Mouse (Mus musculus) heart, embryonic 15.5 days (tissue): Measurements from ENCODE around the gene Nav2. TPM values are rescaled to one million over a fixed set of nuclear protein-coding genes. Genes with fewer than 3 reads are reported as not detected.

ENCODE experiments used
- ATAC-seq: fragments of 200-750 bp; cut with Nextera tagmentation; replicated peaks from 2 replicates; pipeline ENCODE4 v1.8.0; 2017; ENCODE audit warnings: low read depth, moderate TSS enrichment; ENCODE audit not compliant: insufficient number of reproducible peaks, insufficient read depth, low FRiP score
- H3K27ac ChIP-seq: fragments of 300-500 bp; sonication (generic); 2 replicates; pipeline ENCODE4 v1.5.1; 2015; ENCODE audit warnings: mild to moderate bottlenecking, inconsistent platforms
- H3K27me3 ChIP-seq: fragments of 300-500 bp; sonication (generic); 2 replicates; pipeline ENCODE4 v1.6.1; 2015; ENCODE audit warnings: inconsistent platforms
- H3K36me3 ChIP-seq: fragments of 300-500 bp; sonication (generic); 2 replicates; pipeline ENCODE4 v1.6.1; 2015; ENCODE audit warnings: mild to moderate bottlenecking, inconsistent platforms
- H3K4me1 ChIP-seq: fragments of 300-500 bp; sonication (generic); replicated peaks from 2 replicates; pipeline ENCODE4 v1.6.1; 2015; ENCODE audit warnings: inconsistent platforms
- H3K4me2 ChIP-seq: fragments of 300-500 bp; sonication (generic); 2 replicates; pipeline ENCODE4 v1.6.1; 2015; ENCODE audit warnings: inconsistent platforms, mild to moderate bottlenecking, moderate library complexity
- H3K4me3 ChIP-seq: fragments of 300-500 bp; sonication (generic); 2 replicates; pipeline ENCODE4 v1.5.1; 2015; ENCODE audit warnings: mild to moderate bottlenecking, inconsistent platforms
- H3K9ac ChIP-seq: fragments of 300-500 bp; sonication (generic); 2 replicates; pipeline ENCODE4 v1.6.1; 2015; ENCODE audit warnings: mild to moderate bottlenecking, inconsistent platforms
- H3K9me3 ChIP-seq: fragments of 300-500 bp; sonication (generic); replicated peaks from 2 replicates; pipeline ENCODE4 v1.6.1; 2016; ENCODE audit warnings: inconsistent platforms
- WGBS: fragments of 180-500 bp; shearing (Covaris S2); methylation state at CpG from one replicate; pipeline ENCODE4 v1.1.7; 2015; ENCODE audit warnings: mixed read lengths; 5-methylcytosine and 5-hydroxymethylcytosine counted together
- polyA plus RNA-seq: library from polyadenylated mRNA; unstranded; fragments of >200 nt; fragmentation: Nextera tagmentation; extraction: Ambion mirVana; gene quantifications from 2 replicates; pipeline ENCODE4 v1.2.1, GENCODE M21; 2015

Gene Nav2
- polyA plus RNA-seq, 1 experiment from 2014 or later: 30.7 TPM

GRCm38 (mm10) chr7:48893093-48893492, 15.4 kb upstream of the Nav2 start:
- peaks cover 41% of the 10 kb centered on the region for H3K4me1 ChIP-seq
- 91% methylated on average over 7 of the region's 7 CpGs for WGBS
- no peak overlapping the region for H3K4me2 ChIP-seq
- ATAC-seq: no peak
- H3K4me3 ChIP-seq: no peak overlapping the region
- no peaks in the 10 kb centered on the region for H3K36me3 ChIP-seq
- no peak overlapping the region for H3K27ac ChIP-seq
- no peak overlapping the region for H3K9ac ChIP-seq
- H3K9me3 ChIP-seq: no peaks in the 10 kb centered on the region
- no peaks in the 10 kb centered on the region for H3K27me3 ChIP-seq

- no peaks in the 10 kb centered on the region for H3K36me3 ChIP-seq
- WGBS: 1% methylated on average over 6 of the region's 6 CpGs
- H3K27ac ChIP-seq: 0 out of 2 replicates have a peak overlapping the region, but pooled peaks have one; percentile 79
- H3K27me3 ChIP-seq: no peaks in the 10 kb centered on the region
- no peak overlapping the region for H3K4me3 ChIP-seq
- no peak overlapping the region for H3K4me2 ChIP-seq
- peaks cover 45% of the 10 kb centered on the region for H3K4me1 ChIP-seq
- H3K9me3 ChIP-seq: no peaks in the 10 kb centered on the region
- H3K9ac ChIP-seq: no peak overlapping the region
- no peak for ATAC-seq
These were observed 14.4 kb upstream of the Nav2 start for GRCm38 (mm10) chr7:48894152-48894551.

GRCm38 (mm10) chr7:48894763-48895162, 13.8 kb upstream of the Nav2 start:
- no peaks in the 10 kb centered on the region for H3K36me3 ChIP-seq
- no peak overlapping the region for H3K4me3 ChIP-seq
- H3K27me3 ChIP-seq: no peaks in the 10 kb centered on the region
- no peak overlapping the region for H3K9ac ChIP-seq
- no peaks in the 10 kb centered on the region for H3K9me3 ChIP-seq
- no peak for ATAC-seq
- H3K27ac ChIP-seq: peak overlapping the region; percentile 79; the same call in 1 of the 2 replicates
- WGBS: 72% methylated on average over 6 of the region's 6 CpGs
- peaks cover 49% of the 10 kb centered on the region for H3K4me1 ChIP-seq
- H3K4me2 ChIP-seq: no peak overlapping the region

- peaks cover 54% of the 10 kb centered on the region for H3K4me1 ChIP-seq
- H3K9me3 ChIP-seq: no peaks in the 10 kb centered on the region
- peak overlapping the region; percentile 15; the same call in 1 of the 2 replicates for H3K9ac ChIP-seq
- 0 out of 2 replicates have a peak overlapping the region, but pooled peaks have one; percentile 19 for H3K4me2 ChIP-seq
- H3K36me3 ChIP-seq: no peaks in the 10 kb centered on the region
- H3K4me3 ChIP-seq: no peak overlapping the region
- no peak for ATAC-seq
- H3K27ac ChIP-seq: peak overlapping the region; percentile 79
- WGBS: 57% methylated on average over 4 of the region's 4 CpGs
- H3K27me3 ChIP-seq: no peaks in the 10 kb centered on the region
These were observed 13.0 kb upstream of the Nav2 start for GRCm38 (mm10) chr7:48895475-48895874.

GRCm38 (mm10) chr7:48896051-48896450, 12.5 kb upstream of the Nav2 start:
- Histone ChIP-seq H3K9ac (no peak overlapping the region), H3K9me3 (no peaks in the 10 kb centered on the region), H3K27ac (peak overlapping the region; percentile 79), H3K4me1 (peaks cover 59% of the 10 kb centered on the region), H3K4me3 (no peak overlapping the region), H3K27me3 (no peaks in the 10 kb centered on the region), H3K36me3 (no peaks in the 10 kb centered on the region), H3K4me2 (0 out of 2 replicates have a peak overlapping the region, but pooled peaks have one; percentile 19)
- 24% methylated on average over 4 of the region's 4 CpGs for WGBS
- ATAC-seq: peak; percentile 61

GRCm38 (mm10) chr7:48897539-48898163, 10.9 kb upstream of the Nav2 start:
- Histone ChIP-seq H3K4me1 (peaks cover 59% of the 10 kb centered on the region), H3K27ac (peak overlapping the region; percentile 58), H3K4me2 (no peak overlapping the region), H3K9ac (0 out of 2 replicates have a peak overlapping the region, but pooled peaks have one; percentile 13), H3K27me3 (no peaks in the 10 kb centered on the region), H3K9me3 (no peaks in the 10 kb centered on the region), H3K4me3 (no peak overlapping the region), H3K36me3 (no peaks in the 10 kb centered on the region)
- ATAC-seq: no peak
- 74% methylated on average over 24 of the region's 24 CpGs for WGBS

- no peak overlapping the region for H3K4me3 ChIP-seq
- H3K27me3 ChIP-seq: no peaks in the 10 kb centered on the region
- 56% methylated on average over 9 of the region's 9 CpGs for WGBS
- peak overlapping the region; percentile 8; the same call in 1 of the 2 replicates for H3K27ac ChIP-seq
- no peaks in the 10 kb centered on the region for H3K9me3 ChIP-seq
- no peaks in the 10 kb centered on the region for H3K36me3 ChIP-seq
- peaks cover 59% of the 10 kb centered on the region for H3K4me1 ChIP-seq
- ATAC-seq: no peak
- H3K9ac ChIP-seq: no peak overlapping the region
- no peak overlapping the region for H3K4me2 ChIP-seq
These were observed 10.1 kb upstream of the Nav2 start for GRCm38 (mm10) chr7:48898416-48898815.

- ATAC-seq: no peak
- Histone ChIP-seq H3K9ac (no peak overlapping the region), H3K9me3 (no peaks in the 10 kb centered on the region), H3K4me3 (no peak overlapping the region), H3K4me1 (peaks cover 51% of the 10 kb centered on the region), H3K36me3 (no peaks in the 10 kb centered on the region), H3K4me2 (no peak overlapping the region), H3K27ac (no peak overlapping the region), H3K27me3 (no peaks in the 10 kb centered on the region)
- WGBS: 70% methylated on average over 8 of the region's 8 CpGs
These were observed 7.9 kb upstream of the Nav2 start for GRCm38 (mm10) chr7:48900408-48901167.

GRCm38 (mm10) chr7:48902454-48902853, 6.1 kb upstream of the Nav2 start:
- no peaks in the 10 kb centered on the region for H3K27me3 ChIP-seq
- H3K9me3 ChIP-seq: no peaks in the 10 kb centered on the region
- H3K4me1 ChIP-seq: peaks cover 36% of the 10 kb centered on the region
- H3K27ac ChIP-seq: no peak overlapping the region
- no peak overlapping the region for H3K4me3 ChIP-seq
- no peak overlapping the region for H3K4me2 ChIP-seq
- 43% methylated on average over 2 of the region's 2 CpGs for WGBS
- ATAC-seq: no peak
- no peaks in the 10 kb centered on the region for H3K36me3 ChIP-seq
- H3K9ac ChIP-seq: no peak overlapping the region

GRCm38 (mm10) chr7:48909342-48909671, 791 bp downstream of the Nav2 start:
- peaks cover 8% of the 10 kb centered on the region for H3K4me1 ChIP-seq
- no peak overlapping the region for H3K9ac ChIP-seq
- peak overlapping the region; percentile 3; the same call in 1 of the 2 replicates for H3K27ac ChIP-seq
- no peak for ATAC-seq
- no peaks in the 10 kb centered on the region for H3K9me3 ChIP-seq
- no peak overlapping the region for H3K4me3 ChIP-seq
- WGBS: 53% methylated on average over 4 of the region's 4 CpGs
- no peaks in the 10 kb centered on the region for H3K27me3 ChIP-seq
- H3K36me3 ChIP-seq: no peaks in the 10 kb centered on the region
- H3K4me2 ChIP-seq: no peak overlapping the region

- H3K9ac ChIP-seq: no peak overlapping the region
These were observed 1.8 kb downstream of the Nav2 start for GRCm38 (mm10) chr7:48910282-48910681.

More at GRCm38 (mm10) chr7:48910282-48910681, 1.8 kb downstream of the Nav2 start:
- 79% methylated on average over 6 of the region's 6 CpGs for WGBS
- H3K4me1 ChIP-seq: peaks cover 8% of the 10 kb centered on the region
- no peak overlapping the region for H3K4me2 ChIP-seq
- H3K4me3 ChIP-seq: no peak overlapping the region
- ATAC-seq: no peak
- no peaks in the 10 kb centered on the region for H3K27me3 ChIP-seq
- no peaks in the 10 kb centered on the region for H3K9me3 ChIP-seq
- no peak overlapping the region for H3K27ac ChIP-seq
- no peaks in the 10 kb centered on the region for H3K36me3 ChIP-seq
